In genomic region chr19:38929471-38930251, GRCm38 (mm10) we compare ENCODE assay signal across 8 mouse cellular contexts. TPM values are rescaled to one million over a fixed set of nuclear protein-coding genes. Genes with fewer than 3 reads are reported as not detected.
DNase-seq lines count a peak whose midpoint lies in the region; ATAC-seq and TF ChIP-seq lines count a peak whose summit lies in the region.

No protein-coding gene starts in this region.

- H3K36me3 ChIP-seq in heart, embryonic 11.5 days (ENCODE audit: control insufficient read depth, insufficient read depth, low read length), result no peaks in the 10 kb centered on the region
- H3K36me3 ChIP-seq in forebrain, embryonic 15.5 days, result no peaks in the 10 kb centered on the region
- peaks cover 11% of the 10 kb centered on the region for H3K36me3 ChIP-seq in liver, embryonic 14.5 days (replicated peaks; ENCODE audit: control insufficient read depth, insufficient read depth, low read depth)

- peak overlapping the region; percentile 92; the same call in 1 of the 2 replicates for H3K9ac ChIP-seq in heart, embryonic 11.5 days (ENCODE audit: low read depth, low read length)
- peak overlapping the region; percentile 83 for H3K9ac ChIP-seq in forebrain, embryonic 15.5 days (replicated peaks)
- peak overlapping the region; percentile 94 for H3K9ac ChIP-seq in liver, embryonic 14.5 days (replicated peaks)

- intact Hi-C loops in heart, postnatal 36 days (cut with DNase I), result no loop called here

- 64% methylated on average over 13 of the region's 13 CpGs for WGBS in heart, embryonic 11.5 days (ENCODE audit: insufficient replicate concordance)
- 71% methylated on average over 13 of the region's 13 CpGs for WGBS in forebrain, embryonic 15.5 days
- 61% methylated on average over 13 of the region's 13 CpGs for WGBS in liver, embryonic 14.5 days (ENCODE audit: insufficient replicate concordance)

- peak overlapping the region; percentile 83 for H3K4me3 ChIP-seq in heart, embryonic 11.5 days (ENCODE audit: low read depth, low read length)
- H3K4me3 ChIP-seq in forebrain, embryonic 15.5 days, result peak overlapping the region; percentile 84
- peak overlapping the region; percentile 89 to 92 for H3K4me3 ChIP-seq in liver, embryonic 14.5 days (ENCODE audit: insufficient read depth in 1 of 2, low read depth in 2 of 2, low read length in 2 of 2)

- H3K4me1 ChIP-seq in heart, embryonic 11.5 days (ENCODE audit: control insufficient read depth, insufficient read depth, low read length), result peaks cover 7% of the 10 kb centered on the region; the same call in 1 of the 2 replicates
- H3K4me1 ChIP-seq in forebrain, embryonic 15.5 days, result peaks cover 16% of the 10 kb centered on the region
- H3K4me1 ChIP-seq in liver, embryonic 14.5 days (replicated peaks; ENCODE audit: control insufficient read depth in 2 of 2, insufficient read depth in 2 of 2, low read length in 1 of 2), result peaks cover 3 to 6% of the 10 kb centered on the region in 2 experiments; a peak in 3 of 4 replicates

- no peaks in the 10 kb centered on the region for H3K27me3 ChIP-seq in heart, embryonic 11.5 days (ENCODE audit: control insufficient read depth, insufficient read depth, low read length)
- H3K27me3 ChIP-seq in forebrain, embryonic 15.5 days, result no peaks in the 10 kb centered on the region
- no peaks in the 10 kb centered on the region for H3K27me3 ChIP-seq in liver, embryonic 14.5 days (ENCODE audit: control insufficient read depth, insufficient read depth, low read length)

- TF ChIP-seq CTCF in liver, embryonic 14.5 days (IDR thresholded peaks at IDR 0.05; ENCODE audit: low read depth), result no peak

- no peak overlapping the region for H3K27ac ChIP-seq in heart, embryonic 11.5 days (ENCODE audit: low read depth, low read length)
- no peak overlapping the region for H3K27ac ChIP-seq in forebrain, embryonic 15.5 days (replicated peaks)
- no peak overlapping the region for H3K27ac ChIP-seq in liver, embryonic 14.5 days

- H3K9me3 ChIP-seq in heart, embryonic 11.5 days (replicated peaks; ENCODE audit: control insufficient read depth, low read length), result no peaks in the 10 kb centered on the region
- no peaks in the 10 kb centered on the region for H3K9me3 ChIP-seq in forebrain, embryonic 15.5 days
- no peaks in the 10 kb centered on the region for H3K9me3 ChIP-seq in liver, embryonic 14.5 days (ENCODE audit: control insufficient read depth, low read length)

- ATAC-seq in heart, embryonic 11.5 days (replicated peaks; ENCODE audit: insufficient number of reproducible peaks, low FRiP score, low TSS enrichment), result no peak
- no peak for ATAC-seq in forebrain, embryonic 15.5 days (replicated peaks)
- ATAC-seq in liver, embryonic 14.5 days (ENCODE audit: insufficient read depth), result no peak

- no peak for DNase-seq in heart, postnatal 36 days
- DNase-seq in ES-CJ7 (ENCODE audit: low read depth, low spot score) (peak; percentile 45), adipocyte (ENCODE audit: low spot score) (no peak)
- no peak for DNase-seq in liver, embryonic 14.5 days (ENCODE audit: low read depth in 3 of 3, low spot score in 3 of 3)
- no peak for DNase-seq in frontal cortex, postnatal 10 days (ENCODE audit: low spot score in 2 of 2)
- DNase-seq in embryo, embryonic 11 days, result no peak

- no peak for TF ChIP-seq EP300 in liver, embryonic 14.5 days (IDR thresholded peaks at IDR 0.05; ENCODE audit: low read depth)

- H3K4me2 ChIP-seq in heart, embryonic 11.5 days, result peak overlapping the region; percentile 91
- H3K4me2 ChIP-seq in forebrain, embryonic 15.5 days (replicated peaks), result peak overlapping the region; percentile 97
- H3K4me2 ChIP-seq in liver, embryonic 14.5 days (ENCODE audit: low read depth), result peak overlapping the region; percentile 93

RNA-seq across cellular contexts. Expression of gene Hells, which starts 1.1 kb away (rescaled TPM):
- 35.1 and 36.1 TPM in 2 replicates for polyA plus RNA-seq in heart, embryonic 11.5 days (2014; fragmentation: Nextera tagmentation; extraction: Ambion mirVana)
- total RNA-seq in heart, postnatal 36 days (2021), result 1 to 10 TPM in 1 of 2 experiments, under 1 TPM in 1; 0.84 to 2.0 TPM
- polyA plus RNA-seq in forebrain, embryonic 15.5 days (2015; fragmentation: Nextera tagmentation; extraction: Ambion mirVana), result 20.8 and 22.4 TPM in 2 replicates
- polyA plus RNA-seq in liver, embryonic 14.5 days (2012; rRNA removed), result 6.6 and 12.6 TPM in 2 replicates
- polyA plus RNA-seq in liver, embryonic 14.5 days (2014; fragmentation: Nextera tagmentation; extraction: Ambion mirVana), result 26.1 and 27.8 TPM in 2 replicates
